ENCODE assay signal across 22 mouse cellular contexts in the genomic region with DNA sequence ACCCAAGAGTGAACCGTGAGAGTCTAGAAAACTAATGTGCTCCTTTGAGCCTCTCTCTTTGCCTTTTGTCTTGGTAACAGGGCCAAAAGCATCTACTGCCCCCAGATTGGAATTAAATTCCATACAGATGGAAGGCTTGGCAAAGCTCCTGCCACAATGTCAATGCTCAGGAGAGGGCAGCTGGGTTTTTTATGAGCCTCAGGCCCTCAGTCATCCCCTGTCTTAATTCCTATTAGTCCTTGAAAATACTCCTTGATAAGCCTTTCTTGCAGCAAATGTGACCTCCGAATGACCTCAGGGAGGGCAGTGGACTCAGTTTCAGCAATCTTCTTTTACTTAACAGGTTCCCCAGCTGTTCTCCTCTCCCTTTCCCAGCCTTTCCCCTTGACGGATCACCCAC.
A peak's percentile ranks its signal among the peaks of the same experiment; 100 is the strongest.
DNase-seq lines count a peak whose midpoint lies in the region; ATAC-seq lines count a peak whose summit lies in the region.
"Had no signal": no experiment of that assay in that cellular context is flagged by ENCODE, and none has a peak within 500 bp of the region (broad histone marks: within the 10 kb centered on the region; RNA-seq: fewer than 3 reads in every experiment).

No protein-coding gene starts in this region.

- H3K9ac ChIP-seq in heart, embryonic 13.5 days, result no peak overlapping the region
- no peak overlapping the region for H3K9ac ChIP-seq in limb, embryonic 13.5 days
- no peak overlapping the region for H3K9ac ChIP-seq in limb, embryonic 15.5 days
- H3K9ac ChIP-seq: embryonic facial prominence, embryonic 15.5 days; hindbrain, embryonic 15.5 days had no signal

- H3K27me3 ChIP-seq in heart, embryonic 13.5 days (replicated peaks), result no peaks in the 10 kb centered on the region
- no peaks in the 10 kb centered on the region for H3K27me3 ChIP-seq in limb, embryonic 13.5 days
- H3K27me3 ChIP-seq in limb, embryonic 10.5 days (ENCODE audit: low read depth, poor library complexity, severe bottlenecking), result no peaks in the 10 kb centered on the region
- H3K27me3 ChIP-seq in limb, embryonic 15.5 days, result no peaks in the 10 kb centered on the region
- H3K27me3 ChIP-seq: embryonic facial prominence, embryonic 15.5 days; hindbrain, embryonic 15.5 days; Patski had no signal

- H3K36me3 ChIP-seq in heart, embryonic 13.5 days, result no peaks in the 10 kb centered on the region
- H3K36me3 ChIP-seq in limb, embryonic 13.5 days, result no peaks in the 10 kb centered on the region
- no peaks in the 10 kb centered on the region for H3K36me3 ChIP-seq in limb, embryonic 10.5 days
- H3K36me3 ChIP-seq in limb, embryonic 15.5 days, result no peaks in the 10 kb centered on the region
- H3K36me3 ChIP-seq: embryonic facial prominence, embryonic 15.5 days; forebrain, embryonic 10.5 days; G1E; hindbrain, embryonic 15.5 days had no signal

- no peak overlapping the region for H3K4me2 ChIP-seq in heart, embryonic 13.5 days
- no peak overlapping the region for H3K4me2 ChIP-seq in limb, embryonic 13.5 days (replicated peaks)
- H3K4me2 ChIP-seq in limb, embryonic 15.5 days, result no peak overlapping the region
- H3K4me2 ChIP-seq: embryonic facial prominence, embryonic 15.5 days; hindbrain, embryonic 15.5 days had no signal

- H3K9me3 ChIP-seq in heart, embryonic 13.5 days, result no peaks in the 10 kb centered on the region
- H3K9me3 ChIP-seq in limb, embryonic 13.5 days, result no peaks in the 10 kb centered on the region
- no peaks in the 10 kb centered on the region for H3K9me3 ChIP-seq in limb, embryonic 10.5 days (replicated peaks)
- H3K9me3 ChIP-seq in limb, embryonic 15.5 days, result no peaks in the 10 kb centered on the region
- H3K9me3 ChIP-seq: embryonic facial prominence, embryonic 15.5 days; forebrain, embryonic 10.5 days; hindbrain, embryonic 15.5 days had no signal

- no peak for ATAC-seq in heart, embryonic 13.5 days (ENCODE audit: extremely low read depth, insufficient number of reproducible peaks, low FRiP score, low TSS enrichment)
- ATAC-seq in limb, embryonic 13.5 days (ENCODE audit: low FRiP score, low read depth), result peak; percentile 48
- no peak for ATAC-seq in limb, embryonic 15.5 days (ENCODE audit: insufficient number of reproducible peaks, low FRiP score, low TSS enrichment, low read depth)
- ATAC-seq: forebrain, embryonic 14.5 days; intestine, embryonic 16.5 days; Patski had no signal

- no peak overlapping the region for H3K4me3 ChIP-seq in heart, embryonic 13.5 days
- no peak overlapping the region for H3K4me3 ChIP-seq in limb, embryonic 13.5 days
- no peak overlapping the region for H3K4me3 ChIP-seq in limb, embryonic 10.5 days
- H3K4me3 ChIP-seq in limb, embryonic 15.5 days, result no peak overlapping the region
- H3K4me3 ChIP-seq: embryonic facial prominence, embryonic 15.5 days; erythroblast, embryonic 14.5 days; forebrain, embryonic 10.5 days; hindbrain, embryonic 15.5 days had no signal

- peaks cover 7% of the 10 kb centered on the region for H3K4me1 ChIP-seq in heart, embryonic 13.5 days
- H3K4me1 ChIP-seq in limb, embryonic 13.5 days, result peaks cover 8% of the 10 kb centered on the region; the same call in 1 of the 2 replicates
- H3K4me1 ChIP-seq in limb, embryonic 10.5 days, result 0 out of 2 replicates have a peak, but pooled peaks cover 4% of the 10 kb centered on the region
- peaks cover 3% of the 10 kb centered on the region; the same call in 1 of the 2 replicates for H3K4me1 ChIP-seq in limb, embryonic 15.5 days
- H3K4me1 ChIP-seq: forebrain, embryonic 10.5 days; hindbrain, embryonic 15.5 days had no signal

- H3K27ac ChIP-seq in heart, embryonic 13.5 days (replicated peaks), result peak overlapping the region; percentile 43; the same call in 1 of the 2 replicates
- H3K27ac ChIP-seq in limb, embryonic 13.5 days, result peak overlapping the region; percentile 33; the same call in 1 of the 2 replicates
- H3K27ac ChIP-seq in limb, embryonic 10.5 days, result no peak overlapping the region
- peak overlapping the region; percentile 14; the same call in 1 of the 2 replicates for H3K27ac ChIP-seq in limb, embryonic 15.5 days
- H3K27ac ChIP-seq: embryonic facial prominence, embryonic 15.5 days; forebrain, embryonic 10.5 days; hindbrain, embryonic 15.5 days had no signal

- peak; percentile 8 for DNase-seq in embryo, embryonic 10.5 days (ENCODE audit: low spot score)
- no peak for DNase-seq in embryo, embryonic 10 days (ENCODE audit: low spot score)
- DNase-seq in heart, adult 9 months (ENCODE audit: low spot score in 2 of 2), result no peak
- no peak for DNase-seq in limb, embryonic 10.5 days (ENCODE audit: low spot score)
- DNase-seq in frontal cortex, postnatal 36 days (ENCODE audit: low spot score in 2 of 2), result no peak
- DNase-seq: adrenal gland, postnatal 14 days; B cell, adult 2 months; cerebellum, adult 11-12 months; cerebellum, adult 9-10 months; cerebellum, postnatal 25 days; gastrocnemius, postnatal 14 days had no signal

- WGBS in heart, embryonic 13.5 days, result 65% methylated on average over 3 of the region's 3 CpGs
- 48% methylated on average over 3 of the region's 3 CpGs for WGBS in limb, embryonic 13.5 days
- WGBS in limb, embryonic 10.5 days, result 55% methylated on average over 3 of the region's 3 CpGs
- WGBS in limb, embryonic 15.5 days, result 45% methylated on average over 3 of the region's 3 CpGs
